Mouse (Mus musculus) fibroblast of lung, adult 2 months (primary cell): ENCODE results near the gene 1110002E22Rik.

Source experiments
- DNase-seq: peaks from one replicate; pipeline ENCODE4 v3.0.0-alpha.2; 2011; ENCODE audit warnings: low read depth

The 1110002E22Rik gene

DNA sequence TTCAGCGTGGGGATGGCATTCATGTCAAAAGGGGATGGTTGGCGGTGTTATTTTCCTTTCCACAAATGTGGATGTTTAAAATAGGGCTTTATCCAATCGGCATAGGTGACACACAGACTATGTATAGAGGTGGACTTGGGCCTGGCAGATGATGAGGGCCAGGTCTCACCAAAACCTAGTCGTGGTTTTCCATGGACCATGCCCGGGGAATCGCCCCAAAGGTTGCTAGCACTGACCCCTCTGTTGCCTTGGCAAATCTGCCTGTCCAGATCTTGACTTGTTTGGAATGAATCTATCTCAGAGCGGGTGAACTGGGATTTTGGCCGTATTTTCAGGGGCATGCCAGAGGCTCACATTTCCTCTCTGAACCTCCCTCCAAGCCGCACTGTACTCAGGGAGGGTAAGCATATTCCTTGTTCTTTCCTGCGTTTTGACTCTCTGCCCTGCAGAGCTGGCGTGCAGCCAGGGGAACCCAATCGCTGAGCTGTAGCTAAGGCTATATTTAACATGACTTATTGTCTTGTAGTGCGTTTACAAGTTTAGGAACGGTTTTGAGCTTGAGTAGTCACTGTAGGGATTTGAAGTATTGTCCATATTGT is 1.0 kb upstream of the 1110002E22Rik start:
- peak; percentile 79 for DNase-seq

DNA sequence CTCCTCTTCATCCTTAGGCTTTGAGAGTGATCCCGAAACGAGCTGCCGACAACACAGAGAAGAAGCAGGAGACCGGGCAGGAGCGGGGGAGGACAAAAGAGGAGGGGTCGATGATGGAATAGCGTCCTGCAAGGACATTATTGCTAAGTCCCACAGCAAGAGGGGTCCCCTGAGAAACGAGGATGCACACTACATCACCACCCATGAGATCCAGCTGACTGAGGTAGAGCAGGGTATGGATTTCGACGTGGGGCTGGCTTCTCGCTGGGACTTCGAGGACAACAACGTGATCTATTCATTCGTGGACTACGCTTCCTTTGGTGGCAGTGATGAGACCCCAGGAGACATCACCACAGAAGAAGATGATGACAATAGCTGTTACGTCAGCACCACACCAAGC is 1.1 kb downstream of the 1110002E22Rik start:
- DNase-seq, result no peak

DNA sequence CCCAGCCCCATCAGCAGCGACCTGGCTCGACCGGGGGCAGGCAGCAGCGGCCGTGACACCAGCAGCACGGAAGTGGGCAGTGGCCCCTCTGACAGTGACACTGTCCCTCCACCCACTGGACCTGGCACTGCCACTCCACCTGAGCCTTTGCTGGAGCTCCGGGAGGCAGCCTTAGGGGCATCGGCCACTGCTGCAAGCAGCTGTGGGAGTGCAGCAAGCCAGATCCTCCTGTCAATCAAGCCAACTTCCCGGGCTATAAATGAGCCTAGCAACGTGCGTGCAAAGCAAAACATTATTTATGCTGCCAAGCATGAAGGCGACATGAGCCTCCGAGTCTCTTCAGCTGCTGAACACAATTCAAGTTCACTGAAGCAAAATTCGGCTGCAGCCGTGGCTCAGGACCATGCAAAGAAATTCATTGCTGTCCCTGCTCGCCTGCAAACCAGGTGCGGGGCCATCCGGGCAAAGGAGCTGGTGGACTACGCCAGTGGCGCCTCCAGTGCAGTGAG is 1.6 kb downstream of the 1110002E22Rik start:
- DNase-seq, result no peak

DNA sequence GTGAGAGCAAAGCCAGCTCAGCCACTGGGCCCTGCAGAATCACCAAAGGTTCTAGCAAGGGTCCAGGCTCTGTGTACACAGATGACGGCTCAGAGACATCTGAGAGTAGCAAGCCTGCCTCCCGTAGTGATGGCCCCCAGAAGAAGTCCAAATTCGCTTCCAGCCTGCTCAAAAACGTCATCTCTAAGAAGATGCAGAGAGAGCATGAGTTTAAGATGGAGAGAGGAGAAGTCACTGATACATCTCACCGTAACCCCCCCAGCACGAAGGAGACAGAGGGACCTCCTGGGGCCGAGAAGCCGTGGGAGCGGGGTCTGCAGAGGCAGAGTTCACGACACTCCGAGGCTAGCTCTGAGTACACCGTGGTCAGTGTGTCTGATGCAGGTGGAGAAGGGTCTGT is 2.4 kb downstream of the 1110002E22Rik start, which contains the start of gene Gm5105:
Gene Gm5105 (minus strand): TSS at position 101 of the 400 bp plus-strand sequence.
- no peak for DNase-seq

DNA sequence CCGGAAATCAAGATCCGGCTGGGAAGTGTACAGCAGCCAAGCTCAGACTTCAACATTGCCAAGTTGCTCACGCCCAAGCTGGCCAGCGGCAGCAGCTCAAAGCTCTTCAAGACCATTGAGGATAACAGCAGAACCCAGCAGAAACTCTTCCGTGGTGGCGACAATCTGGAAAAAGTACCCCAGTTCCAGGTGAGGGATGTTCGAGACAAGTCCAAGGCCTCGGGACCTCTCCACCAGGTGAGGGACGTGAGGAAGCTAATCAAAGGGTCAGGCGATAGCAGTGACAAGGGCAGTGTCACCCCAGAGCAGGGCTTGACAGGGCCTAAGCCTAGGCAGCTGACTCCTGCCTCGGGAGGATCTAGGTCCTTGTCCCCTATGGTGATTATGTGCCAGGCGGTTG is 3.3 kb downstream of the 1110002E22Rik start:
- DNase-seq, result no peak

DNA sequence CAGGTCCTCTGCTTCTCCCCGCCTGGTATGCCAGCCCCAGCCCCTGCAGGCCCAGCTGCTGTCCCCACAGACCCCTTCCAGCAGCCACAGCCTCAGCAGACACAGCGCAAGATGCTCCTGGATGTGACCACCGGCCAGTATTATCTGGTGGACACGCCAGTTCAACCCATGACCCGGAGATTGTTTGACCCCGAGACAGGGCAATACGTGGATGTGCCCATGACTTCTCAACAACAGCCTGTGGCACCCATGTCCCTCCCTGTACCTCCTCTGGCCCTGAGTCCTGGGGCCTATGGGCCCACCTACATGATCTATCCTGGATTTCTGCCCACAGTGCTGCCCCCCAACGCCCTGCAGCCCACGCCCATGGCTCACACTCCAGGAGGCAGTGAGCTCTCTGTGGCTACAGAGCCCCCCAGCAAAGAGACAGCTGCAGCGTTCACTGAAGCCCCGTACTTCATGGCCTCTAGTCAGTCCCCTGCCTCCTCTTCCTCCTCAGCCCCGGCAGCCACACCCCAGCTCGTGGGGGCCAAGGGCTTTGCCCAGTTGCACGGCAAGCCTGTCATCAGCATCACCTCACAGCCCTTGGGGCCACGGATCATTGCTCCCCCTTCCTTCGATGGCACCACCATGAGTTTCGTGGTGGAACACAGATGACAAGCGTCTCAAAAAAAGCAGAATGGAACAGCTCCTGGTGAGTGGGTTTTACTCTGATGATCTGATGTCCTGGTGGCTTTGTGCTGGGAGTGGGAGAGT is 5.1 kb downstream of the 1110002E22Rik start:
- DNase-seq, result no peak

DNA sequence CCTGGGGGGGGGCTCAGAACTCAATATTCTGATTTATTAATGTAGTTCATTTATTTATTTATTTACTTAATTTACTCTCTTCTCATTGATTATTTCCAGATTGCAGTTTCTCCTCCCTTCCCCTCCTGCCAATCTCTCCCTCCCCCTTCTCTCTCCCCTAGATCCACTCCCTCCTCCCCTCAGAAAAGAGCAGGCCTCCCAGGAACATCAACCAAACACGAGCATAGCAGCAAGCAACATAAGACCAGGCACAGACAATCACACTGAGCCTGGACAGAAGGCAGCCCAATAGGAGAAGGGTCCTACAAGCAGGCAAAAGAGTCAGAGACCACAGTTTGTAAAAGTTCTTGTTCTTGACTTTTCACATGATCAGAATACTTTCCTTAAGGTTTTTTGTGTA is 6.2 kb downstream of the 1110002E22Rik start:
- no peak for DNase-seq

DNA sequence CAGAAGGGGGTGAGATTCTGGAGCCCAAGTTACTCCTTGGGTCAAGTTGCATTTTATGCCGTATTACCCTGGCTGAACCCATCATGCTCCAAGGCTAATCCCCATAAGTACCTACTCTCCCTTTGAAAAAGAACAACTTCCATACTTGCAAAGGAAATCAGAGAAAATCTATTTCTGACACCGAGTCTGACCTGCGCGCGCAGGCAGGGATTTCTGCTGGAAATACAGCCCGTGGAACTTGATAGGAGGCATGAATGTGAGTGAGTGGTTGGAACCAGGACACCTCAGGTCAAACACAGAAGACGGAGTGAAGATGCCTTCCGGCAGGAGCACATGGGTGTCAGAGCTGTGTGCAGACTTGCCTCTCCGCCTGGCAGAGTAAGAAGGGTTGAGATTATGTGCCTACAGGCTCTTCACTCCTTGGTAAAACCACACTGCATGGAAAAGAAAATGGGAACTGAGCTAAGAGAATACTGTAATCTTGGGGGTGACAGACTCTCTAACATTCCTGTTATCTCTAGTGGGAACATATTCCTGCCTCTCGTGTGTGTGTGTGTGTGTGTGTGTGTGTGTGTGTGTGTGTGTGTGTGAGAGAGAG is 6.7 kb downstream of the 1110002E22Rik start:
- DNase-seq, result no peak

DNA sequence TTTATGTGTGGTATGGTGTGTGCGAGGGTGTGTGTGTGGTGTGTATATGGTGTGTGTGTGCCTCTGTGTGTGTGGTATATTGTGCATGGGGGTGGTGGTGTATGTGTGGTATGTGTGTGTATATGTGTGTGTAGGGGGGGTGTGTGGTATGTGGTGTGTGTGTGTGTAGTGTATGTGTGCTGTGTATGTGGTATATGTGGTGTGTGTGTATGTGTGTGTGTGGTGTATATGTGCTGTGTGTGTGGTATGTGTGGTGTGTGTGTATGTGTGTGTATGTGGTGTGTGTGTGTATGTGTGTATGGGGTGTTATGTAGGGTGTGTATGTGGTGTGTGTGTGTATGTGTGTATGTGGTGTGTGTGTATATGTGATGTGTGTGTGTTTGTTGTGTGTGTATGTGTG is 9.4 kb downstream of the 1110002E22Rik start:
- no peak for DNase-seq

DNA sequence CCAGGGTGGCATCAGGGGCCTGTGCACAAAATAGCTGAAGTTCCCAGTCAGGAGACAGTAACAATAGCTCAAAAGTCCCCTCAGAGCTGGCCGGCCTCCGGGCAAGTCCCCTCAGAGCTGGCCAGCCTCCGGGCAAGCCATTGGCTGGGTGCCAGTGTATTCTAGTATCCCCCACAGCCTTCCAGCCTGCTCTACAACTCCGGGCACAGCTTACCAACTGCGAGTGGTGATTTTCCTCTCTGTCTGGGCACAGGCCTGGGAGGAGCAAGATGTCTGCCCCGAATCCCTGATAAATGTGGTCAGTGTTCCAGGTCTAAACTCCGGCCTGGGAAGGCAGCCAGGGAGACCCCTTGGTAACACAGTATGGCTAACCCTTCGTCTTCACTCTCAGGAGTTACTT is 10.4 kb downstream of the 1110002E22Rik start:
- DNase-seq, result no peak

DNA sequence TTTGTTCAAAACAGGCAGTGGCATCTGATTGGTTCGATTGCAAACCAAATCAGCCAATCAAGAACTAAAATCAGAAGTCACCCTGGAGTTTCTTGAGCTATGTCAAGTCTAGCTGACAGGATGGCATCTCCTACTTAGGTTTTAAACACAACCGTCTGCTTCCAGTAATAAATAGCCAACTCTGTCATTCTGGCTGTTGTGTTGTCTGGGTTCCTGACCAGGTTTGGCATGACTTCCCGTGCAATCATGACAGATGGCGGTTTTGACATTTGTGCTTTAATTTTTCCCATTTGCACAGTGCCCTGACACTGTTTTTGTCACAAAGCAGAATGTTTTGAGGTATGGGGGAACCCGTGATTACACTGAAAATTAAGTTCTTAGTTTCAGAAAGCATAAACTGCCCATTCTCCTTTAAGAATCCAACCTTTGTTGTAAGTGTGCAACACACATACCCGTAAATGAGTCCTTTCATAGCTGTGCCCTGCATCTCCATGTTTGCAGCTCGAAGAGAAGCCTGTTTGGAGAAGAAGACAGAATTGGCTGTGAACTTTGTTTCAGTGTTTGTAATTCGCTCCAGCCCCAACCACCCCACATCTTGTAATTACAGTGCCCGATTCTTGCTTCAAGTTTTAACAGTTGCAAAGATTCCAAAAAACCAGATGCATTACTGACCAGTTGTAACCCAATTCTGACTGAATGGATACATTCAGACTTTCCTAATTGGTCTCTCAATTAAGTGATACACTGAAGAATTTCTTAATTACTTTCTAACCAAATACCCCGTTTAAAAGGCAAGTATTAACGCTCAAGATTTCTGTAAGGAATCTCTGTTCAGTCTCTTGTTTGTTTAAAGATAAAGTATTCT is 12.9 kb downstream of the 1110002E22Rik start:
- DNase-seq, result no peak

DNA sequence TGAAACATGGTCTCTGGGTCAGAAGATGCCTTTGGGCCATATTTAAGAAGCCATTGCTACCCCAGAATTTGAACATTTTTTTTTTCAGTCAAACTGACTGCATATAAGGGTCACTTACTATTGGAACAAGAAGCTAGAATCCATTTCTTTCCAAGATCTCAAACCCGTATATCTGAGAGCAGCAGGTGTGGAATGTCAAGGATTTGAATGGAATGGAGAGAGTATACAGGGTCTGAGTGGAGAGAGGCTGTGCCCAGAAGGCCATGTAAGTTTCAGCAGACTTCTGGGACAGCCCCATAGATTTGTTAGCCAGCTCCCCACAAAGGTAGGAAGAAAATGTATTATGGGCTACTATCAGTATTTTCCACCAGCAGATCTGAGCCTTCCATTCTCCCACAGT is 13.8 kb downstream of the 1110002E22Rik start:
- no peak for DNase-seq

DNA sequence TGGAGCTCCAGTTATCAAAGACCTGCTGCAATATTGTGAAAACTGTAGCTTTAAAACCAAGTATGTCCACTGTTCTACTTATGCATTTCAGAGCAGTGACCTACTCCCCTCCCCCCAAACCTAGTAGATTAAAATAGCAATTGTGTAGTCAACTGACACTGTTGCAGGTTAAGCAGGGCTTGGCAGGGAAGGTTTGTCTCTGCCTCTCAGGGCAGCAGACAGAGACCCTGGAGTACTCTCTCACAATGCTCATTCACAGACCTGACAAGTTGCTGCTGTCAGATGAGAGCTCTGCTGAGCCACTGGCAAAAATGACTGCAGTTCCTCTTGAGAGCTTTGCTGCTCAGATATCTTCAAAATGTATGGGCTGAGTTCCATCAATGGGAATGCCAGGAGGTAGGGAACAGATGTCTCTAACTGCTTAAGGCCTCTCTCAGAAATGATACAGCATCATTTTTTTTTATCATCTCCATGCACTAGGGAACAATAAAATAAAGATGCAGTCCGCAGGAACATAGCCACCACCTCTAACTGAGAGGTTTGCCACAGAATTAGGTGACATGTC is 18.3 kb downstream of the 1110002E22Rik start:
- no peak for DNase-seq

DNA sequence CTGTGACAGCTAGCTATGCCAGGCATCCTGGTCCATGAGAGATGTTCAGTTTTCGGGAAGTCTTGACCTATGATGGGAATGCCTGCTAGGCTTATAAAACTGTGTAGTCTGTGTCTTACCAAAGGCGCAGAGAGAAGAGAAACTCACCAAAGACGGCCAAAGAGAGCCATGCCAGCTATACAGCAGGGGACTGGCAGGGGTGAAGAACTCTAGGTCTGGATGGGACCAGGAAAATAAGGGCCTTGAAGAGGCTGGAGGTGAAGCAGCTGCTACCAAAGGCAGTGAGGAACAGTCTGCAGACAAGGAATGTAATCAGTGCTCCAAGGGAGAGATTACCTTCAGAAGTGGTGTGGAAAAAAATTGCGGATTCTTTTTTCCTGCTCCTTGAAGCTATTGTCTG is 19.0 kb downstream of the 1110002E22Rik start:
- DNase-seq, result no peak

DNA sequence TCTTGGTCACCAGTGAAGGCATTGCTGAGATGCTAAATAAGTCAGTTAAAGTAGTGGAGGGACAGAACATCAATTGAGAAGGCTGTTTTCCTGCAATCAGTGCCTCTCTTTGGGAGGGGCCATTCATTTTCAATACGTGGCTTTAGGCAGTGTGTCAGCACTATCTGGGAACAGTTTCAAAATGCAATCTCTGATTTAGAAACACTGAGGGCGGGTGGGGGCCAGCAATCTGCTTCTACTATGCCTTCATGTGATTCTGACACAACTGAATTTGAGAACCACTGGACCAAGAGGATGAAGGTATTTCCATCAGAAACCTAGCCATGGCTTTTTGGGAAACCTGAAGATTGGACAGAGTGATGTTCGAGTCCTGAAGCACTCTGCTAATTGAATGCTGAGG is 30.4 kb downstream of the 1110002E22Rik start:
- DNase-seq, result peak; percentile 47

DNA sequence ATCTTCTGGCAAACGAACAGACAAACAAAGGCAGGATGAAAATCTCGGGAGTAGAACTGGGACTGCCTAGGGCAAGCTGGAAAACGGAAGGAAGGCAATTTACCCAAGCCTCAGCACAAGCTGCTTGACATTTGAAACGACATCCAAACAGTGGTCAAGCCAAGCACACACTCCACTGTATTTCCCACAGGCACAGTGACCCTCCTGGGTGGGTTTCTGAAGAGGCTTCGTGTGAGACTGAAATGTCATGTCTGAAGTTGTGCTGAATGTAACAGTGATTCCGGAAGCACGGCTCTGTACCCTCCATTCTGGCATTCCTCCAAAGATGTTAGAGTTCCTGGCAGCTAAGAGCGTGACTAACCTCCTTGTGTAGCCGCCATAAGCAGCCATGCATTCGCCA is 30.9 kb downstream of the 1110002E22Rik start:
- DNase-seq, result peak; percentile 27

DNA sequence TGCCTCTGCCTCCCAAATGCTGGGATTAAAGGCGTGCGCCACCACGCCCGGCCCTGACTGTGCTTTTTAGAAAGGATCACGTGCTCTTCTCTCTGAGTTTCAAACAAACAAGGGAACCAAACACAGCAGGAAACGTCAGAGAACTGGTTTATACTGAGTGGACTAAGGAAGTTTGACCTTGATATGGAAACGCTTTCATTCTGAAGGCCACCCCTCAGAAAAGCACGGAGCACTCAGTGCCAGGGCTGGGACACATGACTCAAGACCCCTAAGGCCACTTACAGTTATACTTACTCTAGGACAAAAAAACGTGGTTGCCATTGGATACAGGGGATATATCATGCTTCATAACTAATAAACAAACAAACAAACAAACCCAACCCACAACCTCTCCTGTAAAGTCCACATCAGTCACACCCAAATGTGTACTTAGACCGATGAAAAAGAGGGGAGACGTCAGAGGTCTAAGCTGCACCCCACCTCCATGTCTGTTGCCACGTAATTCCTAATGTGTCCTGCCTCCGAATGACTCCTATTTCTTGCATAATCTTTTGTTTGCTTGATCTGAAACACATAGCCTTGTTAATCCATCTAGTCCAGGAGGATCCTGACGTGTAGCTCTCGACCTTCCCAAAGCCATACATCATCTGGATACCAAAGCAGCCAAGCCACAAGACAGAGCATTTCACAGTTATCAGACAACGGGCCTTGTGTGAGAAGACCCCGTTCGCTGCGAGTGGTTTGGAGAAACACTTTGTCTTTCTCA is 31.6 kb downstream of the 1110002E22Rik start:
- no peak for DNase-seq

DNA sequence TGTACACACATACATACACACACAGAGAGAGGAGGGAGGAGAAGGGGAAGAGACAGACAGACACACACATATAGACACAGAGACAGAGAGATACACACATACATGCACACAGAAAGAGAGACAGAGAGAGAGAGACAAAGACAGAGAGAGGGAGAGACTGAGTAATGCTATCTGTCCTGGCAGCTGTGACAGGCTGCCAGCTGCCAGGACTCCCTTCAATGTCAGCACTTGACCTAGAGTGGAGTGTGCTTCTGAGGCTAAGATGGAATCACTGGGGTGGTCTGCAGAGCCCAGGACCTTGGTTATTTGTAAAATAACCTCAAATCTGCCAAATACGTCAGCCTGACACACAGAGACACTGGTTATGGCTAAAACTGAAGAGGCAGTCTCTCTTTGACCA is 32.9 kb downstream of the 1110002E22Rik start:
- no peak for DNase-seq

DNA sequence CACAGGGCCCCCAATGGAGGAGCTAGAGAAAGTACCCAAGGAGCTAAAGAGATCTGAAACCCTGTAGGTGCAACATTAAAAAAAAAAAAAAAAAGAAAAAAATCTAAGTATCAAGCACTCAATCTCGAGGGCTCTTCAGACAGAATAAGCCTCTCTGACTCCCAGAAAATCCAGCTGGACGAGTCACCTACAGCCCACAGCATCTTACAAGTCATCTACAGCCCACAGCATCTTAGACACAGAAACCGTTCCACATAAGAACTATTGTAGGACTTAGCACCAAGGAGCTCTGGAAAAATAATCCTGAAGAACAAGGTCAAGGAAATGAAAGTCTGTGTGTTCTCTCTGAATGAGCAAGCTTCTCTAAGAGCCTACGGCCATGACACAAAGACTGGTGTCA is 37.1 kb downstream of the 1110002E22Rik start:
- no peak for DNase-seq

DNA sequence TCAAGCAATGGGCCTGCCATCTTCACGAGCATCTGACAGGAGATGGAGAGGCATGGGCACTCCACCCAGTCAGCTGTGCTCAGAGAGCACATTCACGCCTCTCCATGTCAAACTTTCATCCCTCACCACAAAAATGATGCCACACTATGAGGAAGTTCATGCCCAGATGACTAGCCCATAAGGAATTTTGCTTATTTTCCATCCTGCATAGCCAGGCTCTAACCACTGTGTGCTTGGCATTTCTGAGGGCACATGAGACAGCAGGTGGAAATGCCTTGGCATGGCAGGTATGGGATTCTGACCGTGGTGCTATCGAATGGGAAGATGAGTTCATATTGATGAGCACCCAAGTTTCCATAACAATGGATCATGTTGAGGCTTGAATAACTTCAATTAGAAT is 38.8 kb downstream of the 1110002E22Rik start:
- DNase-seq, result no peak

DNA sequence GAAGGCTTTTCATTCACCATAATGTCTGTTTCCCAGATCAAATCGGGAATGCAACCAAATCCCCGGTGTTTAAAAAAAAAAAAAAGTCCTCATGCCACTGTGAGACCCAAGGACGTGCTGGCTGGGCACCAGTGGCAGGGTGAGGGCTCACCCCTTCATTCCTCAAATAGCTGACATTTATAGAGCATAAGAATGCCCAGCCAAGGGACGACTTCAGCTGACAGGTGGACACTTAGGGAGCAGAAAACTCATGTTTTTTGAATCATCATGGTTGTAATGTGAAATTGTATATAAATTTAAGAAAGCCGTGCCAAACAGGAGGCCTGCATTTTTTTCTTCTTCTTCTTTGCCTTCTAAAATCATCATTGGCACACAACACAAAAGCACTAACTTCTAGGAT is 40.2 kb downstream of the 1110002E22Rik start:
- DNase-seq, result no peak
